ENCODE assay signal across 8 mouse cellular contexts in the genomic region with DNA sequence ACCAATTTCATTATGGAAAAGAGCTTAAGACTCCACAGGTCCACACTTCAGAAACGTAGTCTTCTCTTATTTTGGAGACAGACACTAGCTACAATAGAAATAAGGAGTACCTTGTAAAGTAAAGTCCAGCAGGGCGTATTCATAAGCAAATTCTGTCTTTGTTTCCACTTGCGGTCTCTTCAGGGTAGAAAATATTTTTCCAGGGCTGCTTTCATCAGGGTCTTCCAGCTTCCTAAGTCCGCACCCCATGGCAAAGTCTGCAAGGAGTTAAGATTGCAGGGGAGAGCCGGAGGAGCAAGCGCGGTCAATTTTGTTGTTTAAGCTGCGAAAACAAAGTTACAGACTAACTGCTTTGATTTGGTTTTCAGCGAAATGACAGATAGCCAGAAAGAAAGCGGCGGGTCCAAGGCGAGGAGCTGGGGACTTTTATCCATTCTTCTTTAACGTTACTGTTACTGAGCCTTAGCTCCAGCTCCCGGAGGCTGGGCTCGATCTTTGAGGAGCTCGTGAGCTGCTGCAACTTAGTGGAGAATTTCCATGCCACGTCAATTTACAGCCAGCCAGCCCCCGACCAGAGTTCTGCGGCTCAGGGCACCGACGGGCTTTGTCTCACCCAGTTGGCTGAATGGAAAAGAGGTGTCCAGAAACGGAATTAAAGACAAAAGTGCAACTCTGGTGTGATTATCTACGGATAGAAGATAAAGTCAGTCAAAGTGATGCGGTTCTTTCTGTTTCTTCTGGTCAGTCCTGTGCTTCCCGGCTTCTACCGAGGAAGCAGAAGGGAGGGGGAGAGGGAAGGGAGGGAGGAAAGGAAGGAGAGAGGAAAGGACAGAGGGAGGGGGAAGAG. TPM values are rescaled to one million over a fixed set of nuclear protein-coding genes. Genes with fewer than 3 reads are reported as not detected.
DNase-seq lines count a peak whose midpoint lies in the region; ATAC-seq lines count a peak whose summit lies in the region.

Gene Rftn2, minus strand, starts transcription at position 772 of the 847 bp plus-strand sequence.

- peak within 1 kb of the TSS; percentile 53 for H3K9ac ChIP-seq in forebrain, embryonic 16.5 days (replicated peaks; ENCODE audit: low read depth, low read length)
- peak within 1 kb of the TSS; percentile 45 for H3K9ac ChIP-seq in hindbrain, embryonic 14.5 days
- peak within 1 kb of the TSS; percentile 80 for H3K9ac ChIP-seq in limb, embryonic 13.5 days
- peak within 1 kb of the TSS; percentile 58; the same call in 1 of the 2 replicates for H3K9ac ChIP-seq in midbrain, embryonic 16.5 days (ENCODE audit: low read depth, low read length)

- H3K9me3 ChIP-seq in forebrain, embryonic 16.5 days (ENCODE audit: control insufficient read depth, low read length): no peaks in the 10 kb centered on the region
- no peaks in the 10 kb centered on the region for H3K9me3 ChIP-seq in hindbrain, embryonic 14.5 days (ENCODE audit: control insufficient read depth, low read length)
- H3K9me3 ChIP-seq in limb, embryonic 13.5 days: no peaks in the 10 kb centered on the region
- no peaks in the 10 kb centered on the region for H3K9me3 ChIP-seq in midbrain, embryonic 16.5 days (replicated peaks; ENCODE audit: control insufficient read depth, low read length, poor library complexity, severe bottlenecking)

- H3K27ac ChIP-seq in forebrain, embryonic 16.5 days (ENCODE audit: low read length): peak within 1 kb of the TSS; percentile 60
- H3K27ac ChIP-seq in hindbrain, embryonic 14.5 days: peak within 1 kb of the TSS; percentile 52
- peak within 1 kb of the TSS; percentile 93 for H3K27ac ChIP-seq in limb, embryonic 13.5 days
- H3K27ac ChIP-seq in midbrain, embryonic 16.5 days (ENCODE audit: low read length): peak within 1 kb of the TSS; percentile 61; the same call in 1 of the 2 replicates

- WGBS in forebrain, embryonic 16.5 days: under 1% methylated on average over 26 of the region's 26 CpGs
- WGBS in hindbrain, embryonic 14.5 days: under 1% methylated on average over 26 of the region's 26 CpGs
- WGBS in limb, embryonic 13.5 days: 1% methylated on average over 26 of the region's 26 CpGs
- 2% methylated on average over 26 of the region's 26 CpGs for WGBS in midbrain, embryonic 16.5 days

- H3K4me1 ChIP-seq in forebrain, embryonic 16.5 days (replicated peaks; ENCODE audit: control insufficient read depth, insufficient read depth, low read length): peaks cover 22% of the 10 kb centered on the region
- peaks cover 3% of the 10 kb centered on the region; the same call in 1 of the 2 replicates for H3K4me1 ChIP-seq in hindbrain, embryonic 14.5 days (replicated peaks; ENCODE audit: control insufficient read depth, insufficient read depth, low read length)
- H3K4me1 ChIP-seq in limb, embryonic 13.5 days: peaks cover 37% of the 10 kb centered on the region
- peaks cover 4% of the 10 kb centered on the region for H3K4me1 ChIP-seq in midbrain, embryonic 16.5 days (ENCODE audit: control insufficient read depth, insufficient read depth, low read length)

- peak within 1 kb of the TSS; percentile 43 for H3K4me3 ChIP-seq in forebrain, embryonic 16.5 days (replicated peaks; ENCODE audit: low read length)
- peak within 1 kb of the TSS; percentile 34 for H3K4me3 ChIP-seq in hindbrain, embryonic 14.5 days (replicated peaks; ENCODE audit: low read length)
- peak within 1 kb of the TSS; percentile 64 for H3K4me3 ChIP-seq in limb, embryonic 13.5 days
- H3K4me3 ChIP-seq in midbrain, embryonic 16.5 days (ENCODE audit: low read depth, low read length): peak within 1 kb of the TSS; percentile 44

- DNase-seq in CD4-positive, CD25-positive, alpha-beta regulatory T cell, adult 2 months (ENCODE audit: low read depth, low spot score): peak; percentile 16
- peak; percentile 75 for DNase-seq in adrenal gland, adult 2 months
- peak; percentile 48 for DNase-seq in hindbrain, embryonic 14.5 days (ENCODE audit: low spot score)

- ATAC-seq in CD4-positive, CD25-positive, alpha-beta regulatory T cell, adult 4 months: no peak
- no peak for ATAC-seq in forebrain, embryonic 16.5 days
- peak; percentile 28; the same call in 1 of the 2 replicates for ATAC-seq in hindbrain, embryonic 14.5 days (ENCODE audit: low FRiP score)
- peak; percentile 66; the same call in 1 of the 2 replicates for ATAC-seq in limb, embryonic 13.5 days (ENCODE audit: low FRiP score, low read depth)
- no peak for ATAC-seq in midbrain, embryonic 16.5 days
- ATAC-seq in cerebellum, adult (ENCODE audit: insufficient number of reproducible peaks, low FRiP score, low TSS enrichment): no peak

- no peaks in the 10 kb centered on the region for H3K36me3 ChIP-seq in forebrain, embryonic 16.5 days (ENCODE audit: control insufficient read depth, insufficient read depth)
- H3K36me3 ChIP-seq in hindbrain, embryonic 14.5 days (replicated peaks; ENCODE audit: control insufficient read depth, insufficient read depth): no peaks in the 10 kb centered on the region
- H3K36me3 ChIP-seq in limb, embryonic 13.5 days: no peaks in the 10 kb centered on the region; the same call in 1 of the 2 replicates
- H3K36me3 ChIP-seq in midbrain, embryonic 16.5 days (ENCODE audit: control insufficient read depth, insufficient read depth, low read length): no peaks in the 10 kb centered on the region

- H3K4me2 ChIP-seq in forebrain, embryonic 16.5 days (ENCODE audit: low read length): peak within 1 kb of the TSS; percentile 66
- H3K4me2 ChIP-seq in hindbrain, embryonic 14.5 days (replicated peaks): peak within 1 kb of the TSS; percentile 49
- H3K4me2 ChIP-seq in limb, embryonic 13.5 days (replicated peaks): peak within 1 kb of the TSS; percentile 63
- H3K4me2 ChIP-seq in midbrain, embryonic 16.5 days (ENCODE audit: low read length): peak within 1 kb of the TSS; percentile 55

- no peaks in the 10 kb centered on the region for H3K27me3 ChIP-seq in forebrain, embryonic 16.5 days (replicated peaks; ENCODE audit: control insufficient read depth, insufficient read depth, low read length)
- H3K27me3 ChIP-seq in hindbrain, embryonic 14.5 days (ENCODE audit: control insufficient read depth, insufficient read depth, low read length): no peaks in the 10 kb centered on the region
- H3K27me3 ChIP-seq in limb, embryonic 13.5 days: no peaks in the 10 kb centered on the region
- no peaks in the 10 kb centered on the region for H3K27me3 ChIP-seq in midbrain, embryonic 16.5 days (ENCODE audit: control insufficient read depth, insufficient read depth, low read depth, low read length)

RNA-seq across cellular contexts. Expression of gene Rftn2, which starts in this region (rescaled TPM):
- 1 to 10 TPM; 7.7 to 9.1 TPM for polyA plus RNA-seq in CD4-positive, CD25-positive, alpha-beta regulatory T cell, adult 4 months (2017; shearing (Covaris generic))
- total RNA-seq in adrenal gland, adult 2 months (2021): 10 to 100 TPM; 13.5 to 27.1 TPM
- 2.0 and 2.1 TPM in 2 replicates for polyA plus RNA-seq in adrenal gland, adult 2 months (2012; rRNA removed)
- 10.4 and 15.1 TPM in 2 replicates for polyA plus RNA-seq in forebrain, embryonic 16.5 days (2015; fragmentation: Nextera tagmentation; extraction: Ambion mirVana)
- 10.2 and 11.6 TPM in 2 replicates for polyA plus RNA-seq in hindbrain, embryonic 14.5 days (2014; fragmentation: Nextera tagmentation; extraction: Ambion mirVana)
- polyA plus RNA-seq in limb, embryonic 13.5 days (2015; fragmentation: Nextera tagmentation; extraction: Ambion mirVana): 34.5 and 37.0 TPM in 2 replicates
- 7.9 and 10.6 TPM in 2 replicates for polyA plus RNA-seq in midbrain, embryonic 16.5 days (2015; fragmentation: Nextera tagmentation; extraction: Ambion mirVana)

Comparison
In these comparisons a context has a peak if more than half of its experiments do, and no peak if none do; other contexts are left out.
1. DNase-seq: peak in every context shown above with its lines; median percentile 75 in adrenal gland, adult 2 months; 48 in hindbrain, embryonic 14.5 days; 16 in CD4-positive, CD25-positive, alpha-beta regulatory T cell, adult 2 months.
2. ATAC-seq: peak in hindbrain, embryonic 14.5 days (single experiment) and limb, embryonic 13.5 days (single experiment); none in CD4-positive, CD25-positive, alpha-beta regulatory T cell, adult 4 months (single experiment), forebrain, embryonic 16.5 days (single experiment), midbrain, embryonic 16.5 days (single experiment) and cerebellum, adult (single experiment).
3. Peak in every context shown above with its lines, with median percentiles within 50 percentile points of each other: H3K27ac ChIP-seq, H3K4me2 ChIP-seq, H3K4me3 ChIP-seq and H3K9ac ChIP-seq.